Mouse (Mus musculus) 3T3-L1 (cell line): ENCODE measurements around the gene Psmc6.

Experiments
- DNase-seq: peaks from one replicate; pipeline ENCODE4 v3.0.0-alpha.2; 2015; ENCODE audit warnings: low read depth, low spot score

Gene Psmc6

DNA sequence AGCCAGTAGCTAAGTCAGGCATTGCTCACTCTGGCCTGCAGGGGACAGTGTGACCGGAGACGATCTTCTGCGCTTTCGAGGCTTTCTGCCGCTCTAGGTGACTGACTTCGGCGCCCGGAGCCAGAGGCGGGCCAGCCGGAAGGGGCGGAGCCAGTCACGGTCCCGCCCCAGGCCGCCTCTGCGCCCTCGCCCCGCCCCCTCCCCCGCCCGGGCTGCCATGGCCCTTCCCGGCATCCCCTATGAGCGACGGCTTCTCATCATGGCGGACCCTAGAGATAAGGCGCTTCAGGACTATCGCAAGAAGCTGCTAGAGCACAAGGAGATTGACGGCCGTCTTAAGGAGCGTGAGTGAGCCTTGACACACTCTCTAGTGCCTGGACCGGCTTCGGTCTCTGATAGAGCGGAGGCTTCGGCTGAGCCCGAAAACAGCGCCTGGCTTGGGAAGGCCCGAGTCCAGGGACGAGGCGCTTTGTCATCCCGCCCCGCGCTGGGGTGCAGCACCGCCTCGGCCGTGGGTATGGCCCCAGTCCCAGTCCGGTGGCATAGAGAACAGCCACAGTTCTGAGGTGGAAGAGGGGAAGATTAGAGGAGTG is at the start of gene Psmc6:
Gene Psmc6, plus strand, starts transcription at position 200 of the 593 bp plus-strand sequence.
- DNase-seq, result peak; percentile 90

DNA sequence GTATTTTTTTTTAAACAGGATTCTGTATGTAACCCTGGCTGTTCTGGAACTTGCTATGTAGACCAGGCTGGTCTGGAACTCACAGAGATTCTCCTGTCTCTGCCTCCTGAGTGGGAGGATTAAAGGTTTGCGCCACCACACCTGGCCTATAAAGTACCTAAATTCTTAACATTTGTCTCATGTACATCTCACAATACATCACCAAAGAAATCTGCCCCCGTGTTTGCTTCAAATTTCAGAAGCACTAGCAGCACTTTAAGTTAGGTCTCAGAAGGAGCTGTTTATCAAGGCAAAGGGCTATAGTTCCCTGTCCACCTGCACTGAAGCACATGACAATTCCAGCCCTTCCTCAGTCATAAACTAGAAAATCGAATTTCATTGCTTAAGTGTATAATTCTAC is 47.5 kb upstream of the Psmc6 start:
- no peak for DNase-seq

DNA sequence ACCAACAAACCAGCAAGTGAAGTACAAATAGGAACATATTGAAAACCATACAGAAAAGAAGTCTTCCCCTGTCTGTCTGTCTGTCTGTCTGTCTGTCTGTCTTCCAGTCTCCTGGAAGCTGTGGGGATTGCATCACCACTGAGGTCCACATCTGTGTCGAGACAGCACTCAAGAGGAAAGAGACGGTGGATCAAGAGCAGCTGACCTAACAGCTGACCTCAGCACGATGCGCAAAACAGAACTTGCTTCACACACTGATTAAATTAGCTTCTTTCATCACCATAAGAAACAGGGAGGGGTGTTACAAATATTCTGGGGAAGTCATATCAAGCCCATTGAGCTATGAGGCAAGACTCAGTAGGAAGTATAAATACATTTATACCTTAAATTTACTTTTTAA is 38.0 kb upstream of the Psmc6 start:
- DNase-seq, result no peak

DNA sequence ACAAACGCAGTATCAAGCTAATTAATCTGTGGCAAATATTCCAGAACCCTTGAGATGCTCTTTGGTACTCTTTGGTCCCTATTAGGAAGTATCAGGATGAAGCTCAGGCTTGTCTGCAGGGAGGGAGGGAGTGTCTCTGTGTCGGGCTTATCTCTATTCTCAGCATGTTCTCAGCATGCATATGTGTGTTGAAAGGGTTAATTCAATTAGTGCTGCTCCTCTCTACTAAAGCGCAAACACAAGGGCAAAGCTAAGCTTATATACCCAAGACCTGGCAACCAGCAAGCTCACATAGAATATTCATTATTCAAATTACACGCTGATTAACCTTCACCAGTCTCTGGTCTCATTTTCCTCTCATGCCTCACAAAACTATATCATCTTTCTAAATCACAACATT is 25.6 kb upstream of the Psmc6 start:
- no peak for DNase-seq

DNA sequence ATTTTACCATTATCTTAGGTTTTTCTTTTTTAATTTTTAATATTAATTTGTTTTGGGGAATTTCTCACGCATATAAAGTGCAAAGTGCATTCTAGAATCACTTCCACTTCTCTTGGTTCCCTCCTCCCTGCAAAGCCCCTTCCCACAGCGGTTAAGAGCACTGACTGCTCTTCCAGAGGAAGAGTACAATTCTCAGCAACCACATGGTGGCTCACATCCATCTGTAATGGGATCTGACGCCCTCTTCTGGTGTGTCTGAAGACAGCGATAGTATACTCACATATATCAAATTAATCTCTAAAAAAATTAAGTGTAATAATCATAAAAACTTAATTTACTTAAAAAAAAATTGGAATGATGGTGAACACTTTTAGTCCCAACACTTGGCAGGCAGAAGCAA is 25.2 kb upstream of the Psmc6 start:
- no peak for DNase-seq

DNA sequence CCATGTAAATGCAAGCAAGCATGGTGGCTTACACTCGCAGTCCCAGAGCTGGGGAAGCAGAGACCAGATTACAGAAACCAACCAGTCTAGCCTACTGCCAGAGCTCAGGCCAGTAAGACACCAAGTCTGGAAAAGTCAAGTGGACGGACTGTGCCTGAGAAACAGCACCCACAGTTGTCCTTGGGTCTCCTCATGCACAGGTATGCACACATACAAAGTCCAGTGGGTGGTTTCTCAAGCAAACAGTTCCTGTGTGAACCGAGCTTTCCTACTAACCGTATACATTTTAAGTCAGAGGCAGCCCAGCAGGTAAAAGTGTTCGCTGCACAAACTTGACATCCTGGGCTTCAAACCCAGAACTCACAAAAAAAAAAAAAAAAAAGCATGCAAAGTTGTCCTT is 23.7 kb upstream of the Psmc6 start:
- no peak for DNase-seq

DNA sequence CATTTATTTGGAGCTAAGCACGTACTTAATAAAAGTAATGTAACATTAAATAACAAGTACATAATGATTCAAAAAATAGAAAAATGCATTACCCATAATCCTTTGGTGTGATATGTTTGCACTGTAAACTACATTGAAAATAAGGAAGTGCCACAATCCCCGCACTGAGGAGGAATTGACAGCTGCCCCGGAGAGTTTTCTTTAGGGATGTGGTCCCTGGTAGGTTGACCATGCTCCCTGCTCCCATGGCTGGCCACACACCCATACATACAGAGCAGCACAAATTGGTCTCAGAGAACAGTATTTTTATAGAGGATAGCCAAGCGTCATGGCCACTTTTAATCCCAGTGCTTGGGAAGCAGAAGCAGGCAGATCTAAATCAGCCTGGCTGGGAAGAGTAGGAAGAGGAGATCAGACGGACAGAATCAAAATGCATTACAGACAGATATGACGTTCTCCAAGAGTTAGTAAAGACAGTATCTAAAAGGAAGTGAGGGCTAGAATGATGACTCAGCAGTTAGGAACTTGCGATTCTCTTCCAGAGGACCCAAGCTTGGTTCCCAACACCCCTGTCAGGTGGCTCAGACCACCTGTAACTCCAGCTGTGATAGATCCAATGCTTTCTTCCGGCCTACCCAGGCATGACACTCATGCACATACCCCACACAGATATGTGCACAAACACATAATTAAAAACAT is 21.8 kb upstream of the Psmc6 start:
- DNase-seq, result no peak

DNA sequence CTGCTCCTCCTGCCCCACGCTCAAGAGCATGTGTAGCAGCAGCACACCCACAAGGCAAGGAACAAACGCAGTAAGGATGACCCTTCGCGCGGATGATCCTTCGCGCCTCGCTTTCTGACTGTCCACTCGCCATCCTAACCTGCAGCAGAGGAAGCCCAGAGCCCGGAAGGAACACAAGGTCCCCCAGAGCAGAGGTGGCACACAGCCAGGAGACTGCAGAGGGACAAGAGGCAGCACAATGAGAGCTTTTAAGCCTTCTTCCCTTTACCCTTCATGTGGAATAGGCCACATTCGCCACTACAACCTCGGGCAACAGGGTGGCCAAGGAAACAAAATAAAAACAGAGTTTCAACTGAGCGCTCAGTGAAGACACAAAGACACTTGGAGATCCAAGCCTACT is 19.9 kb upstream of the Psmc6 start:
- DNase-seq, result no peak

DNA sequence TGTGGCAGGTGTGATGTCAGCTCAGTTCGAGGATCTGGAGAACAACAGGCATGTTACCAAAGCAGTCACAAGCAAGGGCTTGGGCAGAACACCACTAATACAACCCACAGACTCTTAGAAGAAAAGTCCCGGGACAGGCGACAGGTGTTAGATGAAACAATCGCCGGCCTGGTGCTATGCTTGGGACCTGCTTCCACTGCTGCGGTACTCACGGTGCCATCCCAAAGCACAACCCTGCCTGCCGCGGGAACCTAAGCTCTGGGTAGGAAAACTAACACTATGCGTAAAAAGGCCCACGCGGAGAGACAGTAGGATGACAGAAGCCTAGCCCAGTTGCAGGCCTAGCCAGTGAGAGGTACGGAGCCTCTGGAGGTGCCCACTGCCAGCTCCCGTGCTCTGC is 19.5 kb upstream of the Psmc6 start:
- DNase-seq, result no peak

DNA sequence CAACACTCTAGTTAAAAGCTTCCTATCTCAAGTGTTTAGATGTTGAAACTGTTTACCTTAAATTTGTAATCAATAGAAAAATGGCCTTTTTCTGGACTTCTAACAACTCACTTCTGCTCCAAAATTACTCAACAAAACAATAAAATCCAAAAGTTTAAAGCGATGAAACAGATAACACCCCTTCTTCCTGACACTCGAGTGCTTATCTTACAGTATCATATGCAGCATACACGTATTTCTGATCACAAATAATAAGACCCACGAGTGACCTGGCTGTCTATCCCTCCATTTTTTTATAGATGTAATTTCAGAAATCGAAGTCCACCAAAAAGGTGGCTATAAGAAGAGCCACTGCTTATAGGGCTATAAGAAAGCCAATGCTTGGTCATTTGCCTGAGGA is 12.7 kb upstream of the Psmc6 start:
- DNase-seq, result no peak

DNA sequence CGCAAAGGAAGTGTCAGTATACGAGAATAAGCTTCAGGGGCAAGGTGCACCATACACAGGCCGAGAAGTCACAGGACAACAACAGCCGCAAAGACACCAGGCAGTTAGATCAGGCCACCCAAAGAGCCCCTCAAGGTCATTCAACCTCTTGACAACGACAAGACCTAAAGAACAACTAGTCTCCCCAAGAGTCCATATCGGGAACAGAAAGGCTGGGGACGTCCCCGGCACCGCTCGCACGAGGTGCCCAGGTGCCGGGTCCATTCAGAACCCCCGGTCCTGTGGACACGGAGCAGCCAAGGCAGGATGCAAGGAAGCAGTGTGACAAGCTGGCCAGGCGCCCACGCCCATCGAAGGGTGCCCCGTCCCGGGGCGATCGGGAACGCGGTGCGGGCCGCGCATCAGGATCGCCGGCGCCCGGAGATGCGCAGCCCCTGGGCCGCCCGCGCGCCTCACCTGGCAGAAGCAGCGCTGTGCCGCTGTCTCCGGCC is 11.6 kb upstream of the Psmc6 start:
- DNase-seq, result no peak

DNA sequence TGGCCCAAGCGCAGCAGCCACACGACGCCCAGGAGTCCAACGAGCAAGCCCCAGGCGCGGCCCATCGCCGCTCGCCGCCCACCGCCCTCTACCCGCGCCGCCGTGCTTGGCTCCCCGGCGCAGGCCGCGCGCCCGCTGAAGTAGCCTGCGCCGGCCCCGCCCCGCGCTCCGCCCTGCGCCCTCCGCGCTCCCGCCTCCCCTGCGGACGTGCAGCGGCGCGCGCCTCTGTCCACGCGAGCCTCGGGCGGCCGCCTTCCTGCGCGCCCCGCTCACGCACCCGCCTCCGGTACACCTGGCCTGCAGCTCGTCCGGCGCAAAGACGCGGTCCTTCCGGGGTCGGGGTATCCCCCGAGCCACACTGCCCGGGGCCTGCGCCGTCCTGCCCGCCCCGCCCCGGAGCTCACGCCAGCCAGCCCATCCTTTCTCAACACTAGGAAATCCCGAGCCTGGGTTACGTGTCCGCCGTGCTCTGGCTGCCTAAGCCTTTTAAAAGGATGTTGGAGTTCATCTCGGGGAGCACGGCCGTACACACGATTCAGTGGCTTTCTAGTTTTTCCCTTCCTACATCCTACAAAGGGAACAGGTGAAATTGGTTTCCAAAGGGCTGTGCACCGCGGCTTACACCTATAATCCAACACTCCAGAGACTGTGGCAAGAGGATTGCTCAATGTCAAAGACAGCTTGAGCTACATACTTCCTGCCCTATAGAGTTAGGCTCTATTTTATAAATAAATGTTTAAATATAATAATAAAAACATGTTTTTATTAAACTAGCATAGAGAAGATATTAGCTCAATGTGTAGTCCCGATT is 11.0 kb upstream of the Psmc6 start, which contains the start of gene Ero1l:
Gene Ero1l, minus strand, starts transcription at position 346 of the 811 bp plus-strand sequence.
- DNase-seq, result peak; percentile 71

DNA sequence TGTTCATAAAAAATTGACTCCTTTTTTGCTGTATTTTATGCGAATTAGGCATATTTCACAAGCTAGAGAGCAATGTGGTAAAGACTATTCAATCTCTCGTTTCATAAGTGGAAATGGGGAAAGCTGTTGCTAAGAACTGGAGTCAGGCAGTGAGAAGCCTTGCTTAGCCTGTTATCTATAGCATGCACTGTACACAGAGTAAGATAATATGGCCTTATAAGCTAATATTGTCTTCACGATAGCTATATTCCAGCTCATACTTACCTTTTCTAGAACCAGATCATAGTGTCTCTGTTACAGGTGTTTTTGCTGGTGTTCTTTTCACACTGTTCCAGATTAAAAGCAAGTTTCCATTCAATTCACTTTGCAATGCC is 10.4 kb upstream of the Psmc6 start:
- no peak for DNase-seq

DNA sequence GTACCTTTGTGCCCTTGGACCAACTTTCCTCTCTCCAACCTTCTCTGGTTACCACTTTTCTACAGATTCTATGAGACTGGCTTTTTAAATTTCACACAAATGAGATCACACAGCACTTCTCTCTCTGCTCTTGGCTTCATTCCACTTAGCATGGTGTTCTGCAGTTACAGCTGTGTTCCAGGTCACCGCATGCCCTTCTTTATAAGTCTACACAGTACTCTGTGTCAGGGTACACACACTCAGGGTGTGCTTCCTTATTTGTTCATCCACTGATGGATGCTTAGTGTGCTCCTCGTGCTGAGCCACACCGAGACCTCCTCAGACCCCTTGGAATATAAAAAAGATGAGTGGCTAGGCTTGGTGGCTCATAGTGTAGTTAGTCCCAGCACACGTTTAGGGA is 9.5 kb upstream of the Psmc6 start:
- DNase-seq, result no peak

DNA sequence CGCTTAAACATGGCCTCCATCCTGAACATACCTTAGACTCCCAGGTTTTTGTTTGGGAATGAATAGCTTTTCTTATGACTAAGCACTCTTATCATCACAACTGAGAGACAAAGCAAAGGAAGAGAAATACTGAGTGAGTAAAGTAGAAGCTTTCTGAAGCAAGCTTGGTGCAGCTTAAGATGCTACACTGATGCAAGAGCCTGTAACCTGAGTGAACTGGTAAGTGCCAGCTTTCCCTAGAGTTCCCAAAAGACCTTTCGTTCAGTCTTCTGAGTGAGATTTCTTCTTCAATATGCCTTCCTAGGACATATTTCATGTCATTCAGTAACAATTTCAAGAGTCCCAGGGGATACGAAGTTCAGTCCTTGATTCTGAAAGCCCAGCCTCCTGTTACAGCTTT is 8.5 kb upstream of the Psmc6 start:
- DNase-seq, result peak; percentile 84

DNA sequence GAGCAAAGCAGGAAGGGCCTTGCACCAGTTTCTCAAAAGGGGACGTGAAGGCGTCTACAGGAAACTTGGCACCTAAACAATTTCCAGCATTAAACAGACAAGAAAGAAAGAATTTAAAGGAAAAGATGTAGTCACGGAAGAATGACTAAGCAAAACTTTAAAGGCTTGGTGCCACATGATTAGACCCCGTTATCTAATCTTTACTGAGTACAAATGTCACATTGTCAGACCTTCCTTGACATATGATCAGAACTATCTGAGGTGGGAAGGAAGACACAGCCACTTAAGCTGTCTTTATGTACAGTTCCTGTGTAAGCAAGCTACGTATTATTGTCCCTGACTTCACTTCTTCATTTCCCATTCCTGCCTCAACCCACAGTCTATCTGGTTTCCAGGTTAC is 8.0 kb upstream of the Psmc6 start:
- no peak for DNase-seq

DNA sequence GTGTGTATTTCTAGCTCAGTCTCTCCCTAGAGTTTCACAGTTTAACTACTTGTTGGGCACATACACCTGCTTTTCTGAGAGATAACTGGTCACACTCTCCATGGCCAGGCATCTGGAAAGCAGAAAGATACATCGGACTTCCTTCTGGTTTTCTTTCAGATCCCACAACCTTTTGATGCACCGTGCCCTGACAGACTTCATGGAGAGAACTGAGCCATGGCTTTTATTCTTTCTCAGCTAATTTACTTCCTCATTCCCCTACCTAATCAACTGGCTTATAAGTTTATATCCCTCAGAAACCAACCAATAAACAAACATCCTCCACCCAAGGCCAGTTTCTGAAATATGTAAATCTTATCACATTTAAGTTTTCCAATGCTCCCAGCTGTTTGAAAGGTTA is 7.1 kb upstream of the Psmc6 start:
- no peak for DNase-seq

DNA sequence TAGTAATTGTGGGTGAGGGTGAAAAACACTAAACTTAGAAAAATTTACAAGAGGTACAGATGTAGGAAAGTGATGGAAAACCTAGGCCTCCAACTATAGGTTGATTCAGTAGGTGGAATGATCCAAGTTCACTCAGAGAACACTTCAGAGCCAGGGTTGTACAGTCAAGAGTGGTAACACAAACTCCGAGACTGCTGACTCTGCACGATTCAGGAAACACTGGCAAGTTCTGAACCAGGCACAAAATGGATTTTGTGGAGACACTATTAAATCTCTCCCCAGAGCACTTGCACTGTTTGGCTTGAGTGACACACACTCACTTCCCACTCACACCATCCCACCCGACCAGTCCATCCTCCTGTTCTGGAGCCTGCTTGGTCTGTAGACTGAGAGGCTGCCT is 6.3 kb upstream of the Psmc6 start:
- DNase-seq, result no peak

DNA sequence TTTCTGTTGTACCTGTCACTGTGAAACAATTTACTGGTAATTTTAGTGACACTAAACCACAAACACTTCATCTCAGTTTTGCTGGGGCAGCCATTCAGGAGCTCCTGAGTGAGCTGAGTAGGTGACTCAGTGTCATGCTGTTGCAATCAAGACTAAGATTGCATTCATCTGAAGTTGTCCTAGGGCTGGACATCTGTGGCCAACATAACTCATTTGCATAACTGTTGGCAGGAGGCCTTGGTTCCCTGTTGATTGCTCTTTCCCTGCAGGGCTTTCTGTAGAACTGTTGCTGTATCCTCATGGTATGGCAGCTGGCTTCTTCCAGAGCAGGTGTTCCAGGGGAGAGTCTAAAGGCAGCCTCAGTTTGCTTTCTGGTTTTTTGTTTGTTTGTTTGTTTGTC is 4.1 kb upstream of the Psmc6 start:
- DNase-seq, result peak; percentile 95

DNA sequence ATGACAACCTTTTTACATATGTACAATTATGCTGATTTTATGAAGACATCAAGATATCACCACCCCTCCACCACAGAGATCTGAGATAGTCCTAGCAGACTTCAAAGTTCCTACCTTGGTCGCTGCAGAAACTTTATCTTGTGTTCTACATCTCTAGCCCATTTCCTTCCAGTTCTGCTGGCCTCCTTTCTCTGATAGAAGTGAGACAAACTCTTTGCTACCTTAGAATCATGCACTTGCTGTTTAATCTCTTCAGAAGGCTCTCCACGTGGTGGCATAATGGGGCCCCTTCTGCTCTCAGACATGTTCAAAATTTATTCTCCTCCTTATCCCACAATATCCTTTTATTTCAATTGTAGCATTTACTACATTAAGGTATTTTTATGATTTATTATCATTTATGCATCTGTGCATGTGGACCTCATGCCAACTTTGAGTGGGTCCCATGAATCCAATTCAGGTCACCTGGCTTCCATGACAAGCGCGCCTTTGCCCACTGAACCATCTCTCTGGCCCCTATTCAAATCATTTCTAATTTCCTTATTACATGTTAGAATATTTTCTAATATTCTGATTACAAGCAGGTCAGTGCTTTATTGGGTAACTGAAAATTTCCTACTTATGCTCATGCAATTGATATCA is 1.4 kb upstream of the Psmc6 start:
- no peak for DNase-seq

DNA sequence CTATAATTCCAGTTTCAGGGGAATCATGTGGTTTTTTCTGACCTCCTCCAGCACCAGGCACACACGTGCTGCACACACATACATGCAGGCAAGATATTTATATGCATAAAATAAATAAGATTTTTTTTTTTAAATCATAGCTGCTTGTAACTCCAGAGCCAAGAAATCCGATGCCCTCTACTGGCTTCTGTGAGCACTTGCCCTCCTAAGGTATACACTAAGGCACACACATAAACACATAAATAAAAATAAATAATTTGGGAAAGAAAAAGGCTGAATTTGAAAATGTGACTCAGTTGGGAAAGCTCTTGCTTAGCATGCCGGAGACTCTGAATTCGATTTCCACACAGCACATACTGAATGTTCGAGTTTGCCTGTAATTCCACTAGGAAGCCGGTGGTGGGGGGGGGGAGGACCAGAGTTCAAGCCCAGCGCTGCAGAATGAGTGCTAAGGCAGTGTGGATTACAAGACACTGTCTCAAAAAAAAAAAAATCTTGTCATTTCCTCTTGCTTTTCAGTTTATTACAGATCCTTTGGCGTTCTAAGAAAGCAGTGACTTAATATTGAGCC is 485 bp upstream of the Psmc6 start:
- peak; percentile 65 for DNase-seq
